Mouse (Mus musculus): ENCODE measurements at regions not wholly inside any gene's neighbourhood (a gene's known extent, or its start where the extent isn't known, plus 50 kb on each side); places are given as distances from the start of the nearest gene placed in this dataset.

DNA sequence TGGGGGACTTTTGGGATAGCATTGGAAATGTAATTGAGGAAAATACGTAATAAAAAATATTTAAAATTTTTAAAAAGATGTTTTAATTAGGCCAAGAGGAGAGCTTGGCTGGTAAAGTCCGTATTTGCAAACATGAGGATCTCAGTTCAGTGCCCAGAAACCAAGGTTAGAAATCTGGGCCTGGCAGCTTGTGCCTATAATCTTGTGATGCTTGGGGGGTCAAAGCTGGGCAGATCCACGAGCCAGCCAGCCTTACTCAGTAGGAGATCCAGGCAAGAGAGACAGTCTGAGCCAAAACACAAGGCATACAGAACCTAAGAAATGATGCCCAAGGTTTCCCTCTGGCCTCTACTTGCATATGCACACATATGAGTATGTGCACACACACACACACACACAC lies 54.1 kb upstream of the Cxadr start:
- no peak for DNase-seq (ENCODE audit: low spot score in 2 of 2)

DNA sequence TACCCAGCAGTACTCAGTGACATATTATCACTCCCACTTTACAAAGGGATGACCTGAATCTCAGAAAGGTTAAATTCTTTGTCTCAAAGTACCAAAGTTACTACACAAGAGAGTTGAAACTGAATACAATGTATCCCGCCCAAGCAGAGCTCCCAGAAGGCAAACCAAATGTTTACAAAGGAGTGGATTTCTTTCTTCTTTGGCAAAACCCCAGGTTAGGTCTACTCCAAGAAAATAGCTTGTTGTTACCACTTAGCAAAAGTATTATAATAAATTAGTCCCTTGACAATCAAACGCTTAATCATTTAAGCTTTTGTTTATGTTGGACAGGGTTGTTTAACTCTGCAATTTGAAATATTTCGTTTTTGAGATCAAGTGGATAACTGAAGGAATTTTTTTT lies 58.6 kb upstream of the Cxadr start:
- no peak for DNase-seq (ENCODE audit: low spot score in 2 of 2)

DNA sequence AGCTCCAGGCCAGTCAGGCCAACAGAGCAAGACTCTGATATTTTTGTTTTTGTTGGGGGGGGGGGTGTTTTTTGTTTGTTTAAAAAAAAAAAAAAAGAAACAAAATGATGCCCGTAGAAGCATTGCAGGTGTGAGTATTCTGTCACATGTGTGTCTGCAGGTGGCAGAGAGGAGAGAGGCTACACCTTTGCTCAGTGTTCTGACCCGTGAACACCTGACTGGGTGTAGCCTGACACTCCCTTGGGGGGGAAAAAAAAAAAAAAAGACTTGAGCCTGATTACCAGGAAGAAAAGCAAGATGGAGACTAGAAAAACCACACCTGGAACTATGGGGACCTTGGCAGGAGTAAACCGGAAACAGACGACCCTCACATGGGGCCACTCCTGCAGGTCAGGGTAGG lies 61.1 kb upstream of the Cxadr start:
- no peak for DNase-seq (ENCODE audit: low spot score in 2 of 2)

DNA sequence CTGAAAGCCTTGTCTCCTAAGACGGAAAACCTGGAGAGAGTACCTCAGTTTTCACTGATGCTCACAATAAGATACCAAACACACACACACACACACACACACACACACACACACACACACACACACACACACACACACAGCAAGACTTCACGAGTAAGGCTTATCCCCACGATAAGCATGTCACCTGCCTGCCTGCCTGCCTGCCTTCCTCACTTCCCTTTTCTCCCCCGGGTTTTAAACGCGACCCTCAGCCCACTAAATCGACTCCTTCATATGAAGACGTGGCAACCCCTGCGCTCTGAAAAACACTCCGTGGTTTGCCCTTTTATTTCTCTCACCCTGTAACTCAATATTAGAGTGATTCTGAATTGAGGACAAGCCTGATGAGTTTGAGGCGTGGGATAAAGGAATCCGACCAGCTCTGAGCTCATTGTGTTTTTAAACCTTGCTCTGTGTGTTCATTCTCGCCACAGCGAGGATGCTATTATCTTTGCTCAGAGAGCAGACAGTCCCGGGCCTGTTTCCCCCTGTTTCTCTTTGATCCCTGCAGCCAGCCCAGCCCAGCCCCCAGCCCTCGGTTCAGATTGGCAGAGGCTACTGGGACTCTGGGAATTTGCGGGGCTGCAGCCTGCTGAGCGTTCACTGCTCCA lies 63.1 kb upstream of the Cxadr start:
- no peak for DNase-seq (ENCODE audit: low spot score in 2 of 2)

DNA sequence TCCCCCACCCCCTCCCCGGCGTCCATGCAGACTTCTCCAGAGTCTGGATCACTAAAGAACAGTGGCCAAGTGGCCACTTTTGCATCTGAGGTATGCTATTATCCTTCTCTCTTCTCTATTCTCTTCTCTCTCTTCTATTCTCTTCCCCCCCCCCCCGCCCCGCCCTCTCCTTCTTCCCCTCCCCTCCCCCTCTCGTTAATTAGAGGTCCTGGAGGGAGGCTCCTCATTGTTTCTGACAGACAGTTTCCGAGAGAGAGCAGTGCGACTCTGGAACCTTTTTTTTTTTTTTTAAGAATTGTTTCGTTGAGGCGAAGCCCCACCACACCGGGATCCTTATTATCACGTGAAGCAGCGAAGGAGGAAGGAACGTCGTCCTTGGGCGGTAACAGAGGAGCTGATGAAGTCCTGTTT lies 63.6 kb upstream of the Cxadr start:
- no peak for DNase-seq (ENCODE audit: low spot score in 2 of 2)

DNA sequence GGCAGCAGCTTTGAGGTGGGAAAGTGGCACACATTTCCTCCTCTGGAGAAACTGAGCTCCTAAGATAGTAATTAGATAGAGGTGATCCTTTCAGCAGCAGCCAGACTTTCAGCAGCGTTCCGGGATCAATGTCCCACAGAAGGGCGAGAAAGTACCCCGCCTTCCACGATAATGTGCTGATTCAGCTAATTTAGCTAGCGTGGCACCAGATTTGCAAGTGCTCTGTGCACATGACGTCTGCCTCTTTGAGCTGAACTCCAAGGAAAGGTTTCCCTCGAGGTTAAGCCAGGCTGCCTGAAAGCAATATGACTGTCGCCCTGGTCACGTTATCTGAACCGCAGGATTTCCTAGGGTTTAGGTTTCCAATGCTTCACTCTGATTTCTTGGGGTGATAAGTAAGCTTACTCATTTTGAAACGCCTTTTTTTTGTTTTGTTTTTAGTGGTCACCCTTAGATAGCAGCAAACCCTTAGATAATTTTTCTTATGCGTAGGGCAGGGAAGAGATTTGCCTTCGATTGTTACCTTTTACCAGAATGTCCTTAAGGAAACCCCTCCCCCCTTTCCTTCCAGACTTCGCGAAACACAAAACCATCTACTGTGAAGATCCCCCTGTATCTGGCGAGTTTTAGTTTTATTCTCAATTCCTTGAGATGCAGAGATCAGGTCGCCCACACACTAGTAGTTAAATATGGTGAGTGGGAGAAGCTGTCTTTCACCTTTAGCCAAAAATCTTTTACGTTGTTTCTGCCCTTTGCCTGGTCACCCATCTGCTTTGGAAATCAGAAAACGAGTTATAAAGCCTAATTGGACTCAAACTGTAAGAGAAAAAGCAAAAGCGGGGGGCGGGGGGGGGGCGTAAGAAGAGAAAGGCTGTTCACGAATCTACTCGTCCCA lies 64.3 kb upstream of the Cxadr start:
- DNase-seq (ENCODE audit: low spot score in 2 of 2), result no peak

DNA sequence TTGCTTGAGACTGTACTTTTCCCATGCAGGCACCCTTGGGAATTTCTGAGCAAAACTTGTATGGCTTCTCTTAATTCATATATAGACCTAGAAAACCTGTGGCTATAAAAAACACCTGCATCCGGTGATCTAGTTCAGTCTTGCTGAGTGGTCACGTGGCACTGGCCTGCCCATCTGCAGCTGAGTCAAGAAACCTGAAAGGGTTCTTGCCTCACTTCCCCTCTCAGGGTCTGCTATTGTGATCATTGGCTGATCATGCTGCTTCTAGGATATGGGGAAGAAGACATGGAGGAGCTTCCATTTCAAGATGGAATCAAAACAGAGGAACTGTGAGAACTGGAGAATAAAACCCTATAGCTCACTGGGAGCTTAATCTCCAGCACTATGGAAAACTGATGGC lies 69.1 kb upstream of the Cxadr start:
- no peak for DNase-seq (ENCODE audit: low spot score in 2 of 2)

DNA sequence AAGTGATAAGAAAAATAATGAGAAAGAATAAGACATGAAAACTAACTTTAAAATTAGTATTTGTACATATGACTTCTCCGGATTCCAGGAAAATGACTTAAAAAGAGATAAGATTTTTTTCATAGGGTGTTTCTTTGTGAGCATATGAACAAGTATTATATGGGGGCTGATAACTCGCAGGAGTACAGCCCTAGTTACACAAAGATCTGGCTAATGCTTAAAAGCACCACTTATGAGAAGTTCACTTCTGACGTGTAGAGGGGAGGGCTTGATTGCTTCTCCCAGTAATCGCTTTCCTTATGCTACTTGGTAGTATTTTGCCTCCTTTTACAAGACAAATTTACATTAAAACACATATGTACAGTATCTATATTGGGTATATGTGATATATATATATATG lies 72.3 kb upstream of the Cxadr start:
- no peak for DNase-seq (ENCODE audit: low spot score in 2 of 2)

DNA sequence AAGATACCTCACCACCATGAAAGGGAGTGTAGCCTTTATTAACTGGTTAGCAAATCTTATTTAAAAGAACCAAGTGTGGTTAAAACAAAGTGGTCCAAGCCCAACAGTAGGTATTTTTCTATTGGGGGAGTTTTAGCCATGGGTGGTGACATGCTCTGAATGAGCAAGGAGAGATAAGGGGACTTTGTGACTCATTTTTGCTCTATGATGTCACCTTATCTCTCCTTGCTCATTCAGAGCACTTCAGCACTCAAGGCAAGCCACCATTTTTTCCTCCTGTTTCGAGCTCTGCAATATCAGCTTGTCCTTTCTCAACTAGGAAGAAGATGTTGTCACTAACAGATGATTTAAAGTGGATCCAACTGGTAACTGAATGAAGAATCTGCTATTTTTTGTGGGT lies 78.9 kb upstream of the Cxadr start:
- no peak for DNase-seq (ENCODE audit: low spot score in 2 of 2)

DNA sequence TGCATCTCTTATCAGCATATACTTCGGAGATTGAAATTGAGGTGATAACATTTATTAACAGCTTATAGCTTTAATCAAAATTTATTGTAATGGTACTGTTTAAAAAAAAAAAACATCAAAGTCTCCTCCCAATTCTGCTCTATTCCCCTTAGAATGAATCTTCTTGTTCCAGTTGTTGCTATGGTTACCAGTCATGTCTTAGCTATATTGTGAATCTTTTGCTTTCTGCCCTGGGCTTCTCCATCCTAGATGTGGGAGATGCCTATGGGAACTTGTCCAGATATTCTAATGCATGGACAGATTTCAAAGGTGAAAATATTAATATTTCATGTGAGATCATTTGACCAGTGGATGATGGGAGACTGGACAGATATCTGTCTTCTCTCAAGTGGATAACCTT lies 79.5 kb upstream of the Cxadr start:
- DNase-seq (ENCODE audit: low spot score in 2 of 2), result no peak

DNA sequence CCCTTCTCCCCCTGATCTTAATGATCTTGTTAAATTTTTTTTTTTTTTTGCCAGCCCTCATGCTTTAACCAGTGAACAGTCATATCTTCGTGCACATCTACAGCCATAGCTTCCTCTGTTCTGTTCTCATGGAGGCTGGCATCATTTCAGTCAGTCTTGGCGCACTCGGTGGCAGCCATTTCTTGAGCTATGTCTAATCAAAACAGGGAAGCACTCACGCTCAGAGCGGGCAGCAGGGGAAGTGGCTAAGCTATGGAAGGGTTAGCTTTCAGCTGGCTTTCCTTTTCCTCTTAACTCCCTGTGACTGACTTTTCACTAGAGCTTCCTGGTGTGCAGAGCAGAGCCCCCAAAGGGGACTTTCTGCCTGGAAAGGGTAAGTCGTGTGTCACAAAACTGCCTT lies 83.7 kb upstream of the Cxadr start:
- DNase-seq (ENCODE audit: low spot score in 2 of 2), result no peak

DNA sequence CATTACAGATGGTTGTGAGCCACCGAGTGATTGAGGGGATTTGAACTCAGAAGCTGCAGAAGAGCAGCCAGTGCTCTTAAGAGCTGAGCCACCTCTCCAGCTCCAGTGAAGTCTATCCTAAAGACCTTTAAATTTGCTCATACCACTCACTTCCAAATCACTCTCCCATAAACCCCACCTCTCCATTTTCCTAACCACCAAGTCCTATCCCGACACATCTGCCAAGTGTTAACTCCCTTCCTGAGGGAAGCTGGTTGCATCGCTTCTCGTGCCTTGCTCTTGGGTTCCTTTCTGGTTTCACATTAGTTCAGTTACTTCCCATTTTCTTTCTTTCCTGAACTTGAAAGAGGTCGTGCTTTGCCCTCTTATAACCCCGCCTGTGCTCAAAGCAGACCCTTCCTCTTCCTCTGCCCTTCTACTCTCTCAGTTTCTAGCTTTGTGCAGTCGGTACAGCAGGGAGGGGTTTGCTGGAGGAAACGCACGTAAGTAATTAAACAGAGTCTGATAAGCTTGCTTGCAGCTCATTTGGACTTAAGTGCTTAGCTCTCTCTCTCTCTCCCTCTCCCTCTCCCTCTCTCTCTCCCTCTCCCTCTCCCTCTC lies 84.4 kb upstream of the Cxadr start:
- no peak for DNase-seq (ENCODE audit: low spot score in 2 of 2)

DNA sequence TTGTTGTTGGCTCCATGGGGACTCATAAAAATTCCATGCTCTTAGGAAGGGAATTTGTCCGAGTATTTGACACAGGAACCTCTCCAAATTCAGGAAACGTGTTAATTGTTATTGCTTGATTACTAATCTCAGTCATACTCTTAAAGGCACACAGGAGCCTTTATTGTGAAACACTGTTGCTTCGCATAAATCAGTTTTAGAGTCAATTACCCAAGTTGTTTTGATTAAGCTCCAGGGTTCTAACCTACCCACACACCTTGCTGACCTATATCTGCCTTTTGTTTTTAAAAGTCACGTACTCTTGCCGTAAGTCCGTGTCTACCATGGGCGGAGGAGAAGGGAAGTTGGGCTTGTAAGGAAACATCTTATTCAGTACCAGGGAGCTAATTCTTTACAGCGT lies 89.6 kb upstream of the Cxadr start:
- DNase-seq (ENCODE audit: low spot score in 2 of 2), result no peak

DNA sequence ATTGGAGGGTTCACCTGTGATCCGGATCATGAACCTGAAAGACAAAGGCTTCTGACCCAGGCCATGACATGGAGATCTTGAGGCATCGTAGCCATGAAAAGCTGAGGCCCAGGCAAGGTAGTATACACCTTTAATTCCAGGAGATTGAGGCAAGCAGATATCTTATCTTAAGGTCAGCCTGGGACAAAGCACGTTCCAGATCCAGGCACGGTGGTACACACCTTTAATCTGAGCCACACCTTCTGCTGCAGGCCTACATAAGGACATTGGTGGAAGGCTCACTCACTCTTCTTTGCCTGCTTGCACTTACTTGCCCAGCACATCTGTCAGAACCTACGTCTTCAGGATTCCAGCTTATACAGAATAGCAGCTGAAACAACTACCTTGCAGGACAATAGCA lies 93.0 kb upstream of the Cxadr start:
- DNase-seq (ENCODE audit: low spot score in 2 of 2), result no peak

DNA sequence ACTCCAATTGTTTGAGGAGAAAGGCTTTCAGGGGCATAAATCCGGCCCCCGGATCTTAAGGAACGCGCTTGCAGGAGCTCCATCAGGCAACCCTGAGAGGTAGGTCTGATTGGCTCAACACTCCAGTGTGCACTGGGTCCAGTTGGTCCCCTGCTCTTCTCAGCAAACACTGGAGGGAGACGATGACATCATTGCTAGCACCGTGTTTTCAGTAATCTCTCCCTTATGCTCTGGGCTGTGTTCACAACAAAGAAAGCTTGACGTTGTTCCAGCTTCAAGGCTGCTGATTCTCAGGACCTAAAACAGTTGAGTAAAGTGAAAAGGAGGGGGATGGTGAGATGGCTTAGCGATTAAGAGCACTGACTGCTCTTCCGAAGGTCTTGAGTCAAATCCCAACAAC lies 97.0 kb upstream of the Cxadr start:
- DNase-seq (ENCODE audit: low spot score in 2 of 2), result no peak

DNA sequence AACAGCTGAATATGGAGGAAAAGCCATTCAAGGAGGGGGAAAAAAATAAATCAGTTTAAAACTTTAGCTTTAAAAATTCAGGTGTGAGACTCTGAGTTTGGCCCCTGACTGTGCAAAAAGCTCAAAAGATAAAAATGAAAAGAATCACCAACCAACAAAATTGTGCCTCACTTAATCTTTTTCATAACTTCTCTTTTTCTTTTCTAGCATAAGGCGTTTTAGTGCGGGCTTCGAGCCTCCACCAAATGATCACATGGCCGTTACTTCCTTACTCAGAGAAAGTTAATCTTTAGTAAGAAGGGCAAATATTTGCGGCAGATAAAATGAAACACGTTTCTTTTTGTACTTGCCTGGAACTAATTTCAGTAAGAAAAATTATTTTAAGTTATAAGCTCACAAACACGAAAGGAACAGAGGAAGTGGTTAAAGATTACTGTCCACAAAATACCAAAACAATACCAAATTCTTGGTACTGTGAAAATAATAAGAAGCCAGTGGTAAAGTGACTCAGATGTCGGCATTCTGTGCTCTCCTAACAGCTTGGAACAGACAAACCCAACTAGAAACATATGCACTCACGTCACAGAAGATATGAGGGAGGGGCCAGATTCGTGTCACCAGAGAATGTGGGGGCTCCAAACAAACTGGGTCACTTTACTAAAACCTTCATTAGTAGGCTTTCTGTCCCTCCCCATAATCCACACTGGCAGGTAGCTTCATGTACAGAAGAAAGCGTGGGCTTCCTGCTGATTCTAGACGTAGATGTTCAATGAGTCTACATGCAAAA lies 101.1 kb upstream of the Cxadr start:
- no peak for DNase-seq (ENCODE audit: low spot score in 2 of 2)

DNA sequence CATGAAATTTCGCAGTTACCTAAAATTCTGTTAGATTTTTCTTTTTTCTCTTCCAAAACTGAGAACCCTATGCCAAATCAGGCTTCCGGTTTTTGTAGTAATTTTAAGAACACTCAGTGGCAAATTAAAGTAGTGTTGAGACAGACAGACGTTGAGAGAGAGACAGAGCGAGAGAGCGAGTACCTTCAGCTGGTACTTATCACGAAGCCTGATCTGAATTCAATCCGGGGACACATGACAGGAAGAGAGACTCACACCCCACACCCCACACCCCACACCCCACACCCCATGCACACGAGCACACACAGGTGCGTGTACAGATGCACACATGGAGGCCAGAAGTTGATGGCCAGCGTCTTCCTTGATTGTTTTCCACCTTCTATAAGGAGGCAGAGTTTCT lies 102.0 kb upstream of the Cxadr start:
- DNase-seq (ENCODE audit: low spot score in 2 of 2), result no peak

DNA sequence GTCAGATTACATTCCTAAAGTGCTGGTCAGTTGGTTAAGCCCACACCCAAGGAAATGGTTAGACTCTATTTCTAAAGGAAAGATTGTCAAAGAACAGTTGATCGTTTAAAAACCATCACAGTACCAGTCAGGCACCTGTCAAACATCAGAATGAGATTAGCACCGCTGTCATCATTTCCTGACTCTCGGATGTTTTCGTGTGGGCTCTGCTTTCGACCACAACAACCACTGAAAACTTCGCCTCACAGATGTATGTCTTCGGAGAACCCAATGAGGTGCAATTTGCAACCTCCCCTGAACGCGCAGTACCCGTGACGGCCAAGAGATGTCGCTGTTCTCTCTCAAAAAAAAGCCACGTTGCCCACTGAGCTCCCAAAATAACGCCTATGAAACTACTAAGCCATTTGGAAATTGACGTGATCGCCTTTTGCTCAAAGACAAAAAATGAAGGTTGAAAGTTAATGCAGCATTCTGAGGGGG lies 102.6 kb upstream of the Cxadr start:
- DNase-seq (ENCODE audit: low spot score in 2 of 2), result peak; percentile 73 to 85

DNA sequence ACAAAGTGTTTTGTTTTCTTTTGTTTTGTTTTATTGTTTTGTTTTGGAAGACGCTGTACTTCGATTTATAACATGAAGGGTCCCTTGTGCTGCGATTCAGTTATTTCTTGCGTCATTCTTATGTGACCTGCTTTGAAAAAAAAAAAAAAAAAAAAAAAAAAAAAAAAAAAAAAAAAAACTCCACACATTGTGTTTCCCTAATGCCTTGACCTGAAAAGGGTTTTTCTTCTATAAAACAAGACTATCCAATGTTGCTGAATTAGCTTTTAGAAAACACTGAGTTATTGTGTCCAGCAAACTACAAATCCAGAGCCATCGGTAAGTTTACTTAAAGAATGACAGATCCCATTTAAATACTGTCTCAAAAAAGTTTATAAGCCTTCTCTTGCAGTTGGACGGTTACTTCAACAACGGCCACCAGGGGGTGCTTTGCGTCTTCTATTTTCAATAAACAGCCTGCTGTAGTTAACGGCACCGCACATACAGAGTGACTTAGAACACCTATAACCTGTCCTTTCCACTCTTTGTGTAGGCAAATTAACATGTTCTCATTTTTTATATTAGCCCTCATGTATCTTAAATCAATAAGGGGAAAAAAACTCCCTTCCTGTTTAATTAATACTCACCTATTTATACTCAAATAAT lies 103.9 kb upstream of the Cxadr start:
- DNase-seq (ENCODE audit: low spot score in 2 of 2), result peak; percentile 64 to 85

DNA sequence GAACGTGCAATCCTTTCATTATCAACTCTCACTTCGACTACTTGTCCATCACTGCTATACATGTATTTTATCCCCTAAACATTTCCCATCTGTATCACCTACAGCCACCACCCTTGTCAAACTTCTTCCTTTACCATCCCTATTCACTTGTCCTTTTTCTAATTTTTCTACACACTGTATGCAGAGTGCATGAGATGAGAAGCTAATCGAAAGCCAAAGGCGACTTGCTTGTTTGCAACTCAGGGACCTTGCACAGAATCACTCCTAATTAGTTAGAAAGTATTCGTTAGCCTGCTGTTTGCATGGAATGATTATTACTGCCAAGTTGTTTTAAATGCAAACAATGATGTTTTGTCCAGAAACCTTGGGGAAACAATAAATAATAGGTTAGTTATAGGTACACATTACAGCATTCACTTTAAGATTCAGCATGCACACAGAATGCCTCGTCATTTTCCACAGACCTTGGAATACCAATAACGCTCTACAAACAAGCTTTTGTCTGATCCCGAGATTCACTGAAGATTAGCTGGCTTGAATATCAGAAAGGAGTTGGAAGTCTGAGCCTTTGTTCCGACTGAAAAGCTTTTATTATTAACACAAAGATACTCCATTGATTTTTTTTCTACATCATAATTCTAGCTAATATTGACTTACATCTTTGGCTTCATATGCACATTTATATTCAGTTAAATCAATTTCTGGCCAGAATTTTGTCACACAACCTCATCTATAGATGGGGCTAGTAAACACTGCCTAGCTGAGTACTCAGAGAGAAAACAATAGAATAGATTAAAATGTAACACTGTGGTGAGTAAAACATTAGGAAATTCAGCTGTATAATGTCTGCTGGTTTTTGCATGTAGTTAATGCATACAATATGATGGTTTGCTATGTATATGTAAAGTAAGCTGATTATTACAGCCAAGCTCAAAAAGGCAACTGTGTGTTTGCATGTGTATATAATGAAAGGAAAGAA lies 130.4 kb upstream of the Cxadr start:
- DNase-seq (ENCODE audit: low spot score in 2 of 2), result no peak

DNA sequence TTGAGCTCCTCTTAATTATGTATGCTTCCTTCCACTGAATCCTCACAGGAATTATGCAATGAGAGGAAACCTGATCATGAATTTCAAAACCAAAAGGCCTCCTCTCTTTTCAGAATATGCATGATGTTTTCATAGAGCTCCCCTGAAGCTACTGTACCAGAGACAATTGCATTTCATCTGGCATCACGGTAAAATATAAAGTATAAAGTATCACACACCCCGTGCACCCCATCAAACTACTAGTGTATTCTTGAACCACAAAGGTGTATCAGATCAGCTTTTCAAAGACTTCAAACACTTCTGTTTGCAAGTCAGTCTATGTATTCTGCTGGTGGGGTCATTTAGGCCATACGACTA lies 144.4 kb upstream of the Cxadr start:
- no peak for DNase-seq (ENCODE audit: low spot score in 2 of 2)

Data from thymus, postnatal 10 days (tissue).